ENCODE assay signal across 10 mouse cellular contexts in the genomic region with DNA sequence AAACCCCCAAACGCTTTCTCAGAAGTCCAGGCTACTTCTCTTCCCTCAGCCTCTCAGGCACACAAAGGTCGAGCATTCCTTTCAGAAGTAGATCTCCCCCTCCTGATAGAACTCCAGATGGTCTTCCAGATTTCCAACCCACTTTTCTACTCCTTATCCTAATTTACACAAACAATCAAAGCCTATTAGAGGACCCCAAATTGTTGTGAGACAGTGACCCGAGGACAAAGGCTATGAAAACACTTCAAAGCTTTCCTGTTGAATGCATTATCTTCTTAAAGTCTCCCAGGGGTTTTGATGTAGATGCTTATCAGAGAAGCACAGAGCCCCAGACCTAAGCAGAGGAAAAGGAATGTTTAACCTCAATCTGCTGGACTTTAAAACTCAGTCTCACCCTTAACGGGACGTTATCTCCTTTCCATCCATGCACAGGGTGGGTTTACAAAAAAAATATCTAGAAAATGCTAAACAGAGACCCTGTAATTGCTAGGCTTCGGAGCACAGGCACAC.
DNase-seq lines count a peak whose midpoint lies in the region; ATAC-seq and TF ChIP-seq lines count a peak whose summit lies in the region.
"Had no signal": no experiment of that assay in that cellular context is flagged by ENCODE, and none has a peak within 500 bp of the region (broad histone marks: within the 10 kb centered on the region; RNA-seq: fewer than 3 reads in every experiment).

No protein-coding gene starts in this region.

- no peak for DNase-seq in kidney, adult 9 months
- DNase-seq in hindbrain, postnatal 0 days (ENCODE audit: low spot score): no peak
- no peak for DNase-seq in frontal cortex, postnatal 14 days (ENCODE audit: low spot score in 2 of 2)
- no peak for DNase-seq in lung, adult 18-20 months
- no peak for DNase-seq in lung, postnatal 14 days
- DNase-seq: kidney, adult 2 months had no signal

- 14% methylated on average over 6 of the region's 6 CpGs for WGBS in kidney, embryonic 16.5 days
- 16% methylated on average over 6 of the region's 6 CpGs for WGBS in embryonic facial prominence, embryonic 15.5 days
- WGBS in hindbrain, postnatal 0 days: 18% methylated on average over 6 of the region's 6 CpGs
- 31% methylated on average over 6 of the region's 6 CpGs for WGBS in neural tube, embryonic 15.5 days

- H3K4me1 ChIP-seq in kidney, embryonic 16.5 days (ENCODE audit: insufficient read depth, low read length): peaks cover 9% of the 10 kb centered on the region; the same call in 1 of the 2 replicates
- peaks cover 13% of the 10 kb centered on the region; the same call in 1 of the 2 replicates for H3K4me1 ChIP-seq in embryonic facial prominence, embryonic 15.5 days
- H3K4me1 ChIP-seq in hindbrain, postnatal 0 days (ENCODE audit: insufficient read depth, low read length): peaks cover 6% of the 10 kb centered on the region; the same call in 1 of the 2 replicates
- peaks cover 12% of the 10 kb centered on the region for H3K4me1 ChIP-seq in neural tube, embryonic 15.5 days

- no peak overlapping the region for H3K4me3 ChIP-seq in kidney, embryonic 16.5 days (ENCODE audit: low read length)
- 0 out of 2 replicates have a peak overlapping the region, but pooled peaks have one; percentile 18 for H3K4me3 ChIP-seq in embryonic facial prominence, embryonic 15.5 days (replicated peaks)
- H3K4me3 ChIP-seq in hindbrain, postnatal 0 days (ENCODE audit: low read length): 0 out of 2 replicates have a peak overlapping the region, but pooled peaks have one; percentile 4
- H3K4me3 ChIP-seq in neural tube, embryonic 15.5 days (replicated peaks): no peak overlapping the region

- ATAC-seq in kidney, embryonic 16.5 days (ENCODE audit: low FRiP score, low TSS enrichment): no peak; the same call in 1 of the 2 replicates
- no peak for ATAC-seq in embryonic facial prominence, embryonic 15.5 days (ENCODE audit: insufficient number of reproducible peaks, low FRiP score, low TSS enrichment, low read depth)
- ATAC-seq in hindbrain, postnatal 0 days: no peak
- ATAC-seq in neural tube, embryonic 15.5 days (ENCODE audit: low FRiP score): no peak

- no peak for TF ChIP-seq CTCF in hindbrain, postnatal 0 days (IDR thresholded peaks at IDR 0.05; ENCODE audit: low read depth)

- no peak overlapping the region for H3K27ac ChIP-seq in kidney, embryonic 16.5 days (ENCODE audit: low read length)
- 0 out of 2 replicates have a peak overlapping the region, but pooled peaks have one; percentile 35 for H3K27ac ChIP-seq in embryonic facial prominence, embryonic 15.5 days (replicated peaks)
- H3K27ac ChIP-seq in hindbrain, postnatal 0 days: no peak overlapping the region; the same call in 1 of the 2 replicates
- no peak overlapping the region for H3K27ac ChIP-seq in neural tube, embryonic 15.5 days (replicated peaks)
- H3K27ac ChIP-seq: liver, embryonic 14.5 days had no signal

- H3K9me3 ChIP-seq in kidney, embryonic 16.5 days (ENCODE audit: low read length): no peaks in the 10 kb centered on the region
- H3K9me3 ChIP-seq in embryonic facial prominence, embryonic 15.5 days (replicated peaks): no peaks in the 10 kb centered on the region
- H3K9me3 ChIP-seq in hindbrain, postnatal 0 days (ENCODE audit: low read length): no peaks in the 10 kb centered on the region
- H3K9me3 ChIP-seq in neural tube, embryonic 15.5 days (replicated peaks): no peaks in the 10 kb centered on the region

- H3K9ac ChIP-seq in kidney, embryonic 16.5 days (replicated peaks; ENCODE audit: low read length): no peak overlapping the region
- H3K9ac ChIP-seq in embryonic facial prominence, embryonic 15.5 days: no peak overlapping the region
- H3K9ac ChIP-seq in hindbrain, postnatal 0 days (replicated peaks; ENCODE audit: low read length): no peak overlapping the region
- H3K9ac ChIP-seq in neural tube, embryonic 15.5 days (replicated peaks): no peak overlapping the region
- H3K9ac ChIP-seq: liver, embryonic 14.5 days had no signal

- H3K4me2 ChIP-seq in kidney, embryonic 16.5 days (replicated peaks; ENCODE audit: low read depth, low read length): peak overlapping the region; percentile 26; the same call in 1 of the 2 replicates
- H3K4me2 ChIP-seq in embryonic facial prominence, embryonic 15.5 days (replicated peaks): peak overlapping the region; percentile 30
- peak overlapping the region; percentile 42 for H3K4me2 ChIP-seq in hindbrain, postnatal 0 days (ENCODE audit: low read depth, low read length)
- peak overlapping the region; percentile 33 for H3K4me2 ChIP-seq in neural tube, embryonic 15.5 days

- H3K36me3 ChIP-seq in kidney, embryonic 16.5 days (ENCODE audit: insufficient read depth, low read length): no peaks in the 10 kb centered on the region
- H3K36me3 ChIP-seq in embryonic facial prominence, embryonic 15.5 days: no peaks in the 10 kb centered on the region
- no peaks in the 10 kb centered on the region for H3K36me3 ChIP-seq in hindbrain, postnatal 0 days (ENCODE audit: insufficient read depth, low read length)
- H3K36me3 ChIP-seq in neural tube, embryonic 15.5 days: no peaks in the 10 kb centered on the region

- H3K27me3 ChIP-seq in kidney, embryonic 16.5 days (ENCODE audit: insufficient read depth, low read length): no peaks in the 10 kb centered on the region
- H3K27me3 ChIP-seq in embryonic facial prominence, embryonic 15.5 days: no peaks in the 10 kb centered on the region
- H3K27me3 ChIP-seq in hindbrain, postnatal 0 days (ENCODE audit: insufficient read depth, low read length): no peaks in the 10 kb centered on the region
- H3K27me3 ChIP-seq in neural tube, embryonic 15.5 days (replicated peaks): no peaks in the 10 kb centered on the region

Comparison
In these comparisons a context has a peak if more than half of its experiments do, and no peak if none do; other contexts are left out.
1. H3K4me3 ChIP-seq: peak in embryonic facial prominence, embryonic 15.5 days (single experiment) and hindbrain, postnatal 0 days (single experiment); none in kidney, embryonic 16.5 days (single experiment) and neural tube, embryonic 15.5 days (single experiment).
2. Peak in every context shown above with its lines, with median percentiles within 50 percentile points of each other: H3K4me2 ChIP-seq.